Mouse (Mus musculus) urinary bladder, postnatal 10 days (tissue): ENCODE results near the gene Arl15.

Source experiments
- DNase-seq: peaks from one replicate; pipeline ENCODE4 v3.0.0; 2022; ENCODE audit warnings: low spot score

Arl15 gene

GRCm38 (mm10) chr13:114150856-114151697, 356.8 kb downstream of the Arl15 start:
- no peak for DNase-seq

- no peak for DNase-seq
These were observed 357.4 kb downstream of the Arl15 start for GRCm38 (mm10) chr13:114151698-114152069.

GRCm38 (mm10) chr13:114156689-114157088, 362.4 kb downstream of the Arl15 start:
- no peak for DNase-seq

GRCm38 (mm10) chr13:114158111-114158730, 363.9 kb downstream of the Arl15 start:
- no peak for DNase-seq

GRCm38 (mm10) chr13:114159634-114160391, 365.5 kb downstream of the Arl15 start:
- DNase-seq: no peak

GRCm38 (mm10) chr13:114162753-114163152, 368.4 kb downstream of the Arl15 start:
- no peak for DNase-seq

- DNase-seq: no peak
These were observed 371.3 kb downstream of the Arl15 start for GRCm38 (mm10) chr13:114165616-114166015.

GRCm38 (mm10) chr13:114166439-114167183, 372.3 kb downstream of the Arl15 start:
- no peak for DNase-seq

GRCm38 (mm10) chr13:114170061-114170460, 375.8 kb downstream of the Arl15 start:
- DNase-seq: no peak

GRCm38 (mm10) chr13:114171465-114171864, 377.2 kb downstream of the Arl15 start:
- DNase-seq: no peak

- DNase-seq: no peak
These were observed 393.8 kb downstream of the Arl15 start for GRCm38 (mm10) chr13:114188107-114188506.

GRCm38 (mm10) chr13:114188801-114189200, 394.5 kb downstream of the Arl15 start:
- no peak for DNase-seq

- no peak for DNase-seq
These were observed 395.1 kb downstream of the Arl15 start for GRCm38 (mm10) chr13:114189441-114189840.

GRCm38 (mm10) chr13:114190898-114191297, 396.6 kb downstream of the Arl15 start:
- DNase-seq: no peak

- DNase-seq: no peak
These were observed 404.0 kb downstream of the Arl15 start for GRCm38 (mm10) chr13:114198252-114198799.

GRCm38 (mm10) chr13:114199746-114200145, 405.4 kb downstream of the Arl15 start:
- DNase-seq: no peak

GRCm38 (mm10) chr13:114200545-114200944, 406.2 kb downstream of the Arl15 start:
- DNase-seq: no peak

- DNase-seq: no peak
These were observed 408.7 kb downstream of the Arl15 start for GRCm38 (mm10) chr13:114202806-114203570.
